Mouse (Mus musculus): ENCODE data around the gene Prps1. TPM values are rescaled to one million over a fixed set of nuclear protein-coding genes. Genes with fewer than 3 reads are reported as not detected.
"Not testable (repeated sequence)": the region's sequence is repeated elsewhere in the genome, so short reads cannot be mapped to it uniquely, and the experiment has no call there.

Prps1 gene
- polyA plus RNA-seq, 1 experiment from 2014 or later, result 60.7 TPM

- 14% methylated on average over 39 of the region's 39 CpGs for WGBS
- peaks cover 4% of the 10 kb centered on the region; the same call in 1 of the 2 replicates for H3K27me3 ChIP-seq
Observed at GRCm38 (mm10) chrX:140456751-140457491, 508 bp downstream of the Prps1 start.

GRCm38 (mm10) chrX:140457502-140457901 is 1.1 kb downstream of the Prps1 start:
- Histone ChIP-seq H3K4me1 (no peaks in the 10 kb centered on the region), H3K9me3 (no peaks in the 10 kb centered on the region), H3K36me3 (no peaks in the 10 kb centered on the region), H3K9ac (peak overlapping the region; percentile 45; the same call in 1 of the 2 replicates), H3K4me3 (peak overlapping the region; percentile 54), H3K27me3 (peaks cover 4% of the 10 kb centered on the region; the same call in 1 of the 2 replicates), H3K27ac (no peak overlapping the region), H3K4me2 (replicated peaks) (peak overlapping the region; percentile 50)
- no peak for ATAC-seq (ENCODE audit: insufficient number of reproducible peaks, insufficient read depth, low FRiP score, low TSS enrichment)
- 21% methylated on average over 12 of the region's 12 CpGs for WGBS

More at GRCm38 (mm10) chrX:140456751-140457491, 508 bp downstream of the Prps1 start:
- peak; percentile 79 for ATAC-seq (ENCODE audit: insufficient number of reproducible peaks, insufficient read depth, low FRiP score, low TSS enrichment)
- no peaks in the 10 kb centered on the region for H3K36me3 ChIP-seq
- H3K27ac ChIP-seq, result no peak overlapping the region
- peak overlapping the region; percentile 54 for H3K4me3 ChIP-seq
- no peaks in the 10 kb centered on the region for H3K9me3 ChIP-seq
- peak overlapping the region; percentile 50 for H3K4me2 ChIP-seq (replicated peaks)
- peak overlapping the region; percentile 45 for H3K9ac ChIP-seq
- H3K4me1 ChIP-seq, result no peaks in the 10 kb centered on the region

- H3K4me2 ChIP-seq (replicated peaks), result no peak overlapping the region
- H3K27ac ChIP-seq, result no peak overlapping the region
- H3K27me3 ChIP-seq, result peaks cover 6% of the 10 kb centered on the region; the same call in 1 of the 2 replicates
- H3K9me3 ChIP-seq, result no peaks in the 10 kb centered on the region
- 95% methylated on average over 6 of the region's 6 CpGs for WGBS
- ATAC-seq (ENCODE audit: insufficient number of reproducible peaks, insufficient read depth, low FRiP score, low TSS enrichment), result no peak
- no peaks in the 10 kb centered on the region for H3K36me3 ChIP-seq
- no peaks in the 10 kb centered on the region for H3K4me1 ChIP-seq
- no peak overlapping the region for H3K9ac ChIP-seq
- no peak overlapping the region for H3K4me3 ChIP-seq
Observed at GRCm38 (mm10) chrX:140478231-140478630, 21.8 kb downstream of the Prps1 start.

- no peaks in the 10 kb centered on the region for H3K36me3 ChIP-seq
- 54% methylated on average over 5 of the region's 5 CpGs for WGBS
- H3K27me3 ChIP-seq, result peaks cover 6% of the 10 kb centered on the region; the same call in 1 of the 2 replicates
Observed at GRCm38 (mm10) chrX:140479171-140479570, 22.8 kb downstream of the Prps1 start.

GRCm38 (mm10) chrX:140489174-140489573 is 32.8 kb downstream of the Prps1 start:
- H3K27me3 ChIP-seq, result peaks cover 13% of the 10 kb centered on the region; the same call in 1 of the 2 replicates
- H3K9ac ChIP-seq, result no peak overlapping the region
- ATAC-seq (ENCODE audit: insufficient number of reproducible peaks, insufficient read depth, low FRiP score, low TSS enrichment), result no peak
- no peak overlapping the region for H3K4me3 ChIP-seq
- no peaks in the 10 kb centered on the region for H3K36me3 ChIP-seq
- 94% methylated on average over 1 of the region's 1 CpGs for WGBS
- H3K4me1 ChIP-seq, result no peaks in the 10 kb centered on the region
- no peak overlapping the region for H3K4me2 ChIP-seq (replicated peaks)
- H3K27ac ChIP-seq, result no peak overlapping the region
- H3K9me3 ChIP-seq, result no peaks in the 10 kb centered on the region

More at GRCm38 (mm10) chrX:140479171-140479570, 22.8 kb downstream of the Prps1 start:
- Histone ChIP-seq H3K4me3 (no peak overlapping the region), H3K27ac (no peak overlapping the region), H3K4me1 (no peaks in the 10 kb centered on the region), H3K9ac (no peak overlapping the region), H3K4me2 (replicated peaks) (no peak overlapping the region), H3K9me3 (no peaks in the 10 kb centered on the region)
- ATAC-seq (ENCODE audit: insufficient number of reproducible peaks, insufficient read depth, low FRiP score, low TSS enrichment), result no peak

- WGBS, result 81% methylated on average over 3 of the region's 3 CpGs
- H3K9me3 ChIP-seq, result no peaks in the 10 kb centered on the region
- no peak overlapping the region for H3K4me2 ChIP-seq (replicated peaks)
- H3K27ac ChIP-seq, result no peak overlapping the region
- H3K4me3 ChIP-seq, result no peak overlapping the region
- no peaks in the 10 kb centered on the region for H3K36me3 ChIP-seq
- H3K27me3 ChIP-seq, result peaks cover 13% of the 10 kb centered on the region; the same call in 1 of the 2 replicates
- no peak overlapping the region for H3K9ac ChIP-seq
- ATAC-seq (ENCODE audit: insufficient number of reproducible peaks, insufficient read depth, low FRiP score, low TSS enrichment), result no peak
- no peaks in the 10 kb centered on the region for H3K4me1 ChIP-seq
Observed at GRCm38 (mm10) chrX:140490203-140490602, 33.8 kb downstream of the Prps1 start.

GRCm38 (mm10) chrX:140491884-140492571 is 35.6 kb downstream of the Prps1 start:
- Histone ChIP-seq H3K27me3 (peaks cover 13% of the 10 kb centered on the region; the same call in 1 of the 2 replicates), H3K4me2 (replicated peaks) (no peak overlapping the region), H3K9me3 (no peaks in the 10 kb centered on the region), H3K27ac (no peak overlapping the region), H3K9ac (no peak overlapping the region), H3K36me3 (no peaks in the 10 kb centered on the region), H3K4me3 (no peak overlapping the region), H3K4me1 (no peaks in the 10 kb centered on the region)
- 53% methylated on average over 10 of the region's 10 CpGs for WGBS
- ATAC-seq (ENCODE audit: insufficient number of reproducible peaks, insufficient read depth, low FRiP score, low TSS enrichment), result no peak

- ATAC-seq (ENCODE audit: insufficient number of reproducible peaks, insufficient read depth, low FRiP score, low TSS enrichment), result no peak
- Histone ChIP-seq H3K27ac (no peak overlapping the region), H3K9me3 (no peaks in the 10 kb centered on the region), H3K4me1 (no peaks in the 10 kb centered on the region), H3K27me3 (peaks cover 13% of the 10 kb centered on the region; the same call in 1 of the 2 replicates), H3K4me3 (no peak overlapping the region), H3K9ac (no peak overlapping the region), H3K36me3 (no peaks in the 10 kb centered on the region), H3K4me2 (replicated peaks) (no peak overlapping the region)
- 69% methylated on average over 7 of the region's 7 CpGs for WGBS
Observed at GRCm38 (mm10) chrX:140493527-140494029, 37.2 kb downstream of the Prps1 start.

- no peak overlapping the region for H3K4me2 ChIP-seq (replicated peaks)
- H3K27me3 ChIP-seq, result peaks cover 11% of the 10 kb centered on the region; the same call in 1 of the 2 replicates
- 88% methylated on average over 6 of the region's 6 CpGs for whole genome bisulfite sequencing
- H3K36me3 ChIP-seq, result no peaks in the 10 kb centered on the region
- no peak for ATAC-seq (ENCODE audit: insufficient number of reproducible peaks, insufficient read depth, low FRiP score, low TSS enrichment)
- no peaks in the 10 kb centered on the region for H3K4me1 ChIP-seq
- no peak overlapping the region for H3K9ac ChIP-seq
- no peak overlapping the region for H3K27ac ChIP-seq
- H3K4me3 ChIP-seq, result no peak overlapping the region
- no peaks in the 10 kb centered on the region for H3K9me3 ChIP-seq
Observed at GRCm38 (mm10) chrX:140494170-140494569, 37.8 kb downstream of the Prps1 start.

GRCm38 (mm10) chrX:140498431-140498830 is 42.0 kb downstream of the Prps1 start:
- H3K36me3 ChIP-seq; H3K27me3 ChIP-seq; H3K4me2 ChIP-seq (replicated peaks); H3K9me3 ChIP-seq; H3K4me3 ChIP-seq; H3K9ac ChIP-seq; H3K27ac ChIP-seq; ATAC-seq (ENCODE audit: insufficient number of reproducible peaks, insufficient read depth, low FRiP score, low TSS enrichment); H3K4me1 ChIP-seq: not testable (repeated sequence)
- 69% methylated on average over 4 of the region's 4 CpGs for WGBS

GRCm38 (mm10) chrX:140500306-140500705 is 43.9 kb downstream of the Prps1 start:
- Histone ChIP-seq H3K27me3 (peaks cover 3% of the 10 kb centered on the region; the same call in 1 of the 2 replicates), H3K9me3 (no peaks in the 10 kb centered on the region)
- no peak for ATAC-seq (ENCODE audit: insufficient number of reproducible peaks, insufficient read depth, low FRiP score, low TSS enrichment)

More at GRCm38 (mm10) chrX:140500306-140500705, 43.9 kb downstream of the Prps1 start:
- H3K4me3 ChIP-seq, result no peak overlapping the region
- WGBS, result 82% methylated on average over 5 of the region's 5 CpGs
- H3K4me2 ChIP-seq (replicated peaks), result no peak overlapping the region
- no peak overlapping the region for H3K9ac ChIP-seq
- no peak overlapping the region for H3K27ac ChIP-seq
- no peaks in the 10 kb centered on the region for H3K36me3 ChIP-seq
- H3K4me1 ChIP-seq, result no peaks in the 10 kb centered on the region

Measured in embryonic facial prominence, embryonic 12.5 days (tissue).